Mouse (Mus musculus) intestine, postnatal 0 days (tissue): ENCODE results near the gene Spata45. TPM values are rescaled to one million over a fixed set of nuclear protein-coding genes. Genes with fewer than 3 reads are reported as not detected.
"Not testable (repeated sequence)": the region's sequence is repeated elsewhere in the genome, so short reads cannot be mapped to it uniquely, and the experiment has no call there.

Source experiments
- ATAC-seq: fragments of 200-750 bp; cut with Nextera tagmentation; 2 replicates; pipeline ENCODE4 v1.8.0; 2017; ENCODE audit warnings: mild to moderate bottlenecking, moderate TSS enrichment, moderate library complexity
- H3K27ac ChIP-seq: fragments of 300-500 bp; sonication (generic); 2 replicates; pipeline ENCODE4 v1.5.1; 2014; ENCODE audit warnings: mild to moderate bottlenecking, low read depth, low read length, moderate library complexity
- H3K27me3 ChIP-seq: fragments of 300-500 bp; sonication (generic); replicated peaks from 2 replicates; pipeline ENCODE4 v1.6.1; 2014; ENCODE audit warnings: low read length, mixed read lengths; ENCODE audit not compliant: control insufficient read depth, insufficient read depth
- H3K36me3 ChIP-seq: fragments of 300-500 bp; sonication (generic); 2 replicates; pipeline ENCODE4 v1.6.1; 2014; ENCODE audit warnings: mild to moderate bottlenecking, moderate library complexity; ENCODE audit not compliant: control insufficient read depth, insufficient read depth
- H3K4me1 ChIP-seq: fragments of 300-500 bp; sonication (generic); replicated peaks from 2 replicates; pipeline ENCODE4 v1.6.1; 2014; ENCODE audit warnings: antibody characterized with exemption, low read length, mixed read lengths; ENCODE audit not compliant: control insufficient read depth, insufficient read depth
- H3K4me2 ChIP-seq: fragments of 300-500 bp; sonication (generic); replicated peaks from 2 replicates; pipeline ENCODE4 v1.6.1; 2014; ENCODE audit warnings: low read depth, mild to moderate bottlenecking, moderate library complexity
- H3K4me3 ChIP-seq: fragments of 300-500 bp; sonication (generic); 2 replicates; pipeline ENCODE4 v1.5.1; 2014; ENCODE audit warnings: low read depth, low read length
- H3K9ac ChIP-seq: fragments of 300-500 bp; sonication (generic); 2 replicates; pipeline ENCODE4 v1.6.1; 2014; ENCODE audit warnings: mild to moderate bottlenecking, low read depth, low read length
- H3K9me3 ChIP-seq: fragments of 300-500 bp; sonication (generic); 2 replicates; pipeline ENCODE4 v1.6.1; 2016; ENCODE audit warnings: mixed run types; ENCODE audit not compliant: control insufficient read depth
- CTCF ChIP-seq: sonication (generic); IDR thresholded peaks from 2 replicates; pipeline ENCODE4 v1.5.1; 2016; ENCODE audit warnings: low read depth, mild to moderate bottlenecking, control low read depth, antibody characterized with exemption, moderate library complexity
- WGBS: fragments of 180-500 bp; shearing (Covaris S2); extraction: QIAGEN DNeasy Blood & Tissue Kit; methylation state at CpG from one replicate; pipeline ENCODE4 v1.1.7; 2014; 5-methylcytosine and 5-hydroxymethylcytosine counted together
- polyA plus RNA-seq: library from polyadenylated mRNA; unstranded; fragments of >200 nt; fragmentation: Nextera tagmentation; extraction: Ambion mirVana; gene quantifications from 2 replicates; pipeline ENCODE4 v1.2.1, GENCODE M21; 2015

Gene Spata45
- polyA plus RNA-seq, 1 experiment from 2014 or later: 1.1 TPM

DNA sequence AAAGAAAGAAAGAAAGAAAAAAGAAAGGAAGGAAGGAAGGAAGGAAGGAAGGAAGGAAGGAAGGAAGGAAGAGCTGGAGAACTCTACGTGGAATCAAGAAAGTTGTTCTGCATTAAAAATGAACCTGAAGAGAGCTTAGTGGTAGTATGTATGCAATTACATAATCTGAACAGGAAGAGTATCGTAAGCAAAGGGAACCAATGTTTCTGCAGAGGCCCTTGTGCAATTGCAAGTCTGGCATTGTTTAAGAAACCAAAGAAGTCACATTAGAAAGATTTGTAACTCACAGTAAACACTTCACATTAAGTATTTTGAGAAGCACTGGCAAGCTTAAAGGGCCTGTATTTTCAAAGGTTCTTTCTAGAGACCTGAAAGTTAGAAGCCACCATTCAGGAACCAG lies 13.3 kb upstream of the Spata45 start:
- WGBS: 49% methylated on average over 2 of the region's 2 CpGs
- Histone ChIP-seq H3K9me3 (no peaks in the 10 kb centered on the region), H3K4me3 (no peak overlapping the region), H3K27ac (no peak overlapping the region), H3K36me3 (peaks cover 17% of the 10 kb centered on the region; the same call in 1 of the 2 replicates), H3K27me3 (no peaks in the 10 kb centered on the region), H3K4me2 (no peak overlapping the region), H3K4me1 (peaks cover 10% of the 10 kb centered on the region), H3K9ac (no peak overlapping the region)
- no peak for ATAC-seq
- TF ChIP-seq CTCF: no peak

DNA sequence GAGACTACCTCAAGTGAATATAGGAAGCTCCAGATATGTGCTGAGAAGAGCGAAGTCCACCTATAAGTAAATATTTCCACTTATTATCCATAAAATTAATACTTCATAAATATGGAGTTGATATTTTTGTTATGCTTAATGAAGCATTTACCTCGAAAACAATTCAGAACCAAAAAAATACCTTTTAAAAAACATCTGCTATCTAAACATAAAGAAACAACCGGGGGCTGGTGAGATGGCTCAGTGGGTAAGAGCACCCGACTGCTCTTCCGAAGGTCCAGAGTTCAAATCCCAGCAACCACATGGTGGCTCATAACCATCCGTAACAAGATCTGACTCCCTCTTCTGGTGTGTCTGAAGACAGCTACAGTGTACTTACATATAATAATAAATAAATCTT lies 12.6 kb upstream of the Spata45 start:
- Histone ChIP-seq H3K4me1 (peaks cover 10% of the 10 kb centered on the region), H3K4me2 (peak overlapping the region; percentile 33; the same call in 1 of the 2 replicates), H3K36me3 (peaks cover 17% of the 10 kb centered on the region; the same call in 1 of the 2 replicates)
- ATAC-seq, H3K9ac ChIP-seq, H3K27me3 ChIP-seq, H3K9me3 ChIP-seq, H3K27ac ChIP-seq, H3K4me3 ChIP-seq: not testable (repeated sequence)
- WGBS: 74% methylated on average over 5 of the region's 6 CpGs

DNA sequence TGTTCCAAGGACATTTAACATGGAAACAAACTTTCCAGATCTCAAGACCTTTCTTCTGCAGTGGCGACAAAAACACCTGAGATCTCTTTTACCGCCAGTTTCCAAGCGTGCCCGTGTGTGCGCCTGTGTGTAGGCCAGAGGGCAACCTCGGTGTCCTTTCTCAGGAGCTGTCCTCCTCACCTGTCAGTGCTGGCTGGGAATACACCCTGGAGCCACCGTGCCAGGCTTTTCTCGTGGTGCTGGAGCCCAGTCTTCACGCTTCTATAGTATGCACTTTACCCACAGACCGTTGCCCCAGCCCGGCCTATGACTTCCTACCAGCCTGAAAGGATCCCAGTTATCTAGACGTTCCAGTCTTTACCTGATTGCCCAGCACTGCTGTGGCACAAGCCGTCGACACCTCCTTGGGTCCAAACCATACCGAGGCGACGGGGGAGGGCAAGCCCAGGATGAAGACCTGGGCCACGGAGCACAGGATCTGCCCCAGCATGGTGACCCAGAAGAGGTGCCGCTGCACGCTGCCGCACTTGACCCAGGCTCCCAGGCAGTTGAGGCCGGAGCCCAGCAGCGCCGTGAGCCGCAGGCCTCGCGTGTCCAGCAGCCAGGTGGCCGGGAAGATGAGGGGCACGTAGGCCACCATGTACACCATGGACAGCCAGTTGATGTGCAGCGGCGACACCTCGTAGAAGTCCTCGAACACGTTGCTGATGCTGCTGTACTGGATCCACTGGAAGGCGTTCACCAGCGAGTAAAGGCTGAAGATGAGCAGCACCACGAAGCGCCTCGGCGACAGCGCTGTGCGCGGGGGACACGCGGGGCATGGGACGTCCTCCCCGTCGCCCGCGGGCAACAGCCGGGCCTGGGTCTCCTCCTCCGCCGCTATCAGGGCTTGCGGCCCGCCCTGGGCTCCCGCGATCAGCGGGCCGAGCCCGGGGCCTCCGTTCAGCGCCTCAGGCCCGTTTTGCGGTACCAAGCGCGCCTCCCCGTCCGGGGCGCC lies 11.1 kb upstream of the Spata45 start:
- no peaks in the 10 kb centered on the region for H3K9me3 ChIP-seq
- peaks cover 10% of the 10 kb centered on the region for H3K4me1 ChIP-seq
- peaks cover 6% of the 10 kb centered on the region; the same call in 1 of the 2 replicates for H3K36me3 ChIP-seq
- peak overlapping the region; percentile 90 for H3K4me3 ChIP-seq
- 2% methylated on average over 69 of the region's 69 CpGs for WGBS
- ATAC-seq: peak; percentile 2; the same call in 1 of the 2 replicates
- peak overlapping the region; percentile 90 for H3K27ac ChIP-seq
- H3K4me2 ChIP-seq: peak overlapping the region; percentile 91
- peak overlapping the region; percentile 94 for H3K9ac ChIP-seq
- TF ChIP-seq CTCF: no peak
- H3K27me3 ChIP-seq: no peaks in the 10 kb centered on the region

DNA sequence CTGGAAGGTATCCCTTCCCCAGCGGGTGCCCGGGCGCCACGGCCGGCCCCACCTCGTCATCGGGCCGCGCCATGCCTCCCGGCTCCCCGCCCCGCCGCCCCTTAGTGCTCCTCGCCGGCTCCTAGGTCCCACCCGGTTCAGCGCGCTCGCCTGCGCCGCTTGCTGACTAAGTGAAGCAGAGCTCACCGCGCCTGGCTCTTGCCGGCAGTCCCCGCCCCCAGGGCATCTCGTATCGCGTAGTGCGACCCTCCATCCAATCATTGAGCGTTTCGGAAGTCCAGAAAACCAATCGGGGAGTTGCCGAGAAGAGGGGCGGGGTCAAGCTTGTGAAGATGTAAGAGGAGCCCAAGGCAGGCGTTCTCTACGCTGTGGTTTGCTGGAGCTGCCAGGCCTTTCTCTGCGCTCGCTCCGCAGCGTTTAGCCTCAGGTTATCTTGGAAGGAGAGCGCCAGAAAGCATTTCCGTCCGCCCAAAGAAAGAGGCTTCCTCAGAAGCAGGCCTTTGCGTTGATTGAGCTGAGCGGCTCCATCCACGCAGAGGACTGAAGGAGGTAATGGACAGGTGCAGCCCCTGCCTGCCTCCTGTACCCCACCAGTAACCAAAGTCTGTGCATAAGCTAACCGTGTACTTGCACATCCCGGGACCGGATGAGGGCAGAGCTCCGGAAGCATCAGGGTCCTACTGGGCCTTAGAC lies 10.3 kb upstream of the Spata45 start, which contains the start of gene Flvcr1:
Gene Flvcr1, minus strand, starts transcription at position 138 of the 693 bp plus-strand sequence.
- WGBS: under 1% methylated on average over 50 of the region's 50 CpGs

DNA sequence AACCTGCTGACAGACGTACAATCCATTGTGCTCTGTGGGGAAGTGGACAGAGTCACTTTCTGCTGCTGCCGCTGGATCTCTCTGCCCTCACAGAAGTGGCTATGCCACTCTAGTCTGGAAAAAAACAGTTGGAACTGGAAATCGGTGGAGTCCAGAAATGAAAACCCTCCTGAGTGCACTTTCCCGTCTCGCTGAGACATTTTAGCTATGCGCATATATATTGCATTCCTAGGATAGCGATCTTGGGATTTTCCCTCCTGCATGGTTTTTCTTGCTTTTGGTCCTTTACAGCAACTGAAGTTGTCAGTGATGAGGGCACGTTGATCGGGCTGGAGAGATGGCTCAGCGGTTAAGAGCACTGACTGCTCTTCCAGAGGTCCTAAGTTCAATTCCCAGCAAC lies 6.3 kb upstream of the Spata45 start:
- no peaks in the 10 kb centered on the region for H3K27me3 ChIP-seq
- whole genome bisulfite sequencing: 55% methylated on average over 10 of the region's 10 CpGs
- no peaks in the 10 kb centered on the region for H3K36me3 ChIP-seq
- no peak for ATAC-seq
- H3K9ac ChIP-seq: no peak overlapping the region
- no peaks in the 10 kb centered on the region for H3K9me3 ChIP-seq
- TF ChIP-seq CTCF: no peak
- H3K4me1 ChIP-seq: peaks cover 3% of the 10 kb centered on the region
- no peak overlapping the region for H3K4me2 ChIP-seq
- H3K27ac ChIP-seq: peak overlapping the region; percentile 82
- no peak overlapping the region for H3K4me3 ChIP-seq

More for the DNA sequence above, 10.3 kb upstream of the Spata45 start, which contains the start of gene Flvcr1:
- Histone ChIP-seq H3K4me3 (peak within 1 kb of the TSS; percentile 90), H3K36me3 (peaks cover 6% of the 10 kb centered on the region; the same call in 1 of the 2 replicates), H3K27ac (peak within 1 kb of the TSS; percentile 90), H3K27me3 (no peaks in the 10 kb centered on the region), H3K9ac (peak within 1 kb of the TSS; percentile 94), H3K9me3 (no peaks in the 10 kb centered on the region), H3K4me2 (peak within 1 kb of the TSS; percentile 91), H3K4me1 (peaks cover 10% of the 10 kb centered on the region)
- peak; percentile 58 for TF ChIP-seq CTCF
- ATAC-seq: peak; percentile 95

DNA sequence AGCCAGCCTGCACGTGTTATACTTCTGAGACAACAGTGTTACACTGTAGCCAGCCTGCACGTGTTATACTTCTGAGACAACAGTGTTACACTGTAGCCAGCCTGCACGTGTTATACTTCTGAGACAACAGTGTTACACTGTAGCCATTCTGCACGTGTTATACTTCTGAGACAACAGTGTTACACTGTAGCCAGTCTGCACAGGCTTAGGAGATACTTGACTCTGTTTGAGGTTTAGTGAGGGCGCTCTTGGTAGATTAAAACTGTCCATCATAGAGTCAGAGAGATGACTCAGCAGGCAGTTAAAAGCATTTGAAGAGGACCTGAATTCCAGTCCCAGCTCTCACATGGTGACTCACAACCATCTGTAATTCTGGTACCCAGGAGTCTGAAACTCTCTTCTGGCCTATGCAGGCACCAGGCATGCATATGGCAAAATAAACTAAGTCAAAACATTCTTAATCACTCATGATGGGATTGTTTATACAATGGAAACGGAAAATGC lies 5.5 kb upstream of the Spata45 start:
- H3K27me3 ChIP-seq, ATAC-seq, H3K4me1 ChIP-seq, H3K4me2 ChIP-seq, H3K4me3 ChIP-seq, H3K36me3 ChIP-seq, H3K9ac ChIP-seq, H3K9me3 ChIP-seq: not testable (repeated sequence)
- 66% methylated on average over 6 of the region's 6 CpGs for WGBS
- peak overlapping the region; percentile 23; the same call in 1 of the 2 replicates for H3K27ac ChIP-seq
